Mouse (Mus musculus): ENCODE measurements around the gene Plxna3. TPM values are rescaled to one million over a fixed set of nuclear protein-coding genes. Genes with fewer than 3 reads are reported as not detected.

Gene Plxna3
- polyA plus RNA-seq, 1 experiment from 2014 or later = 12.6 TPM

Small RNA genes lying within 50 kb of the gene (microRNA-seq; reads per million reads assigned to microRNA genes)
- gene Mir7092 = not detected

Other genes starting within 250 kb of the Plxna3 start
- gene Opn1mw, start 201.6 kb upstream of the Plxna3 start, polyA plus RNA-seq (2015; fragmentation: Nextera tagmentation; extraction: Ambion mirVana) = not detected in 2 replicates
- 10.0 and 10.3 TPM in 2 replicates for gene Mecp2, start 193.7 kb upstream of the Plxna3 start, polyA plus RNA-seq (2015; fragmentation: Nextera tagmentation; extraction: Ambion mirVana)
- gene Tex28, start 161.2 kb upstream of the Plxna3 start, polyA plus RNA-seq (2015; fragmentation: Nextera tagmentation; extraction: Ambion mirVana) = not detected in 2 replicates
- 0.06 and 0.23 TPM in 2 replicates for gene Tktl1, start 151.8 kb upstream of the Plxna3 start, polyA plus RNA-seq (2015; fragmentation: Nextera tagmentation; extraction: Ambion mirVana)
- 331 and 364 TPM in 2 replicates for gene Flna, start 79.2 kb upstream of the Plxna3 start, polyA plus RNA-seq (2015; fragmentation: Nextera tagmentation; extraction: Ambion mirVana)
- 25.6 and 26.5 TPM in 2 replicates for gene Emd, start 74.4 kb upstream of the Plxna3 start, polyA plus RNA-seq (2015; fragmentation: Nextera tagmentation; extraction: Ambion mirVana)
- 610 and 782 TPM in 2 replicates for gene Rpl10, start 58.3 kb upstream of the Plxna3 start, polyA plus RNA-seq (2015; fragmentation: Nextera tagmentation; extraction: Ambion mirVana)
- gene Taz, start 47.2 kb upstream of the Plxna3 start, polyA plus RNA-seq (2015; fragmentation: Nextera tagmentation; extraction: Ambion mirVana) = 97.2 and 103 TPM in 2 replicates
- 13.4 and 15.5 TPM in 2 replicates for gene Dnase1l1, start 46.7 kb upstream of the Plxna3 start, polyA plus RNA-seq (2015; fragmentation: Nextera tagmentation; extraction: Ambion mirVana)
- gene Atp6ap1, start 32.0 kb upstream of the Plxna3 start, polyA plus RNA-seq (2015; fragmentation: Nextera tagmentation; extraction: Ambion mirVana) = 175 and 180 TPM in 2 replicates
- 219 and 243 TPM in 2 replicates for gene Gdi1, start 24.1 kb upstream of the Plxna3 start, polyA plus RNA-seq (2015; fragmentation: Nextera tagmentation; extraction: Ambion mirVana)
- gene Fam50a, start 16.0 kb upstream of the Plxna3 start, polyA plus RNA-seq (2015; fragmentation: Nextera tagmentation; extraction: Ambion mirVana) = 69.8 and 71.4 TPM in 2 replicates
- gene Lage3, start 24.6 kb downstream of the Plxna3 start, polyA plus RNA-seq (2015; fragmentation: Nextera tagmentation; extraction: Ambion mirVana) = 108 and 113 TPM in 2 replicates
- gene Ubl4a, start 44.2 kb downstream of the Plxna3 start, polyA plus RNA-seq (2015; fragmentation: Nextera tagmentation; extraction: Ambion mirVana) = 77.5 and 83.4 TPM in 2 replicates
- gene Slc10a3, start 44.3 kb downstream of the Plxna3 start, polyA plus RNA-seq (2015; fragmentation: Nextera tagmentation; extraction: Ambion mirVana) = 23.3 and 25.7 TPM in 2 replicates
- 45.9 and 47.1 TPM in 2 replicates for gene Fam3a, start 64.2 kb downstream of the Plxna3 start, polyA plus RNA-seq (2015; fragmentation: Nextera tagmentation; extraction: Ambion mirVana)
- 22.7 and 23.2 TPM in 2 replicates for gene Ikbkg, start 64.2 kb downstream of the Plxna3 start, polyA plus RNA-seq (2015; fragmentation: Nextera tagmentation; extraction: Ambion mirVana)
- 53.6 and 54.4 TPM in 2 replicates for gene G6pdx, start 100.1 kb downstream of the Plxna3 start, polyA plus RNA-seq (2015; fragmentation: Nextera tagmentation; extraction: Ambion mirVana)
- gene Gm6880, start 152.3 kb downstream of the Plxna3 start, polyA plus RNA-seq (2015; fragmentation: Nextera tagmentation; extraction: Ambion mirVana) = not detected in 2 replicates
- gene Olfr1326-ps1, start 245.8 kb downstream of the Plxna3 start, polyA plus RNA-seq (2015; fragmentation: Nextera tagmentation; extraction: Ambion mirVana) = not detected in 2 replicates

All from kidney, embryonic 16.5 days (tissue).